Mouse (Mus musculus) MEL-GATA-1-ER (cell line): ENCODE measurements at regions not wholly inside any gene's neighbourhood (a gene's known extent, or its start where the extent isn't known, plus 50 kb on each side); places are given as distances from the start of the nearest gene placed in this dataset.
A peak's percentile ranks its signal among the peaks of the same experiment; 100 is the strongest.
"Not testable (repeated sequence)": the region's sequence is repeated elsewhere in the genome, so short reads cannot be mapped to it uniquely, and the experiment has no call there.

Experiments used
- DNase-seq: peaks from one replicate; pipeline ENCODE4 v3.0.0-alpha.2; 2012; ENCODE audit warnings: low read depth; ENCODE audit errors: extremely low read depth

- no peak for DNase-seq
Observed at GRCm38 (mm10) chr6:37692758-37693157, 162.8 kb downstream of the Akr1d1 start.

GRCm38 (mm10) chr6:37696074-37696473, 166.1 kb downstream of the Akr1d1 start:
- DNase-seq = no peak

- DNase-seq = no peak
Observed at GRCm38 (mm10) chr6:37703946-37704345, 166.7 kb upstream of the Trim24 start.

GRCm38 (mm10) chr6:37705733-37706145, 164.9 kb upstream of the Trim24 start:
- no peak for DNase-seq

- DNase-seq = not testable (repeated sequence)
Observed at GRCm38 (mm10) chr6:37707671-37708070, 162.9 kb upstream of the Trim24 start.

- DNase-seq = no peak
Observed at GRCm38 (mm10) chr6:37711766-37712165, 158.8 kb upstream of the Trim24 start.

GRCm38 (mm10) chr6:37713411-37713810, 157.2 kb upstream of the Trim24 start:
- DNase-seq = no peak

- no peak for DNase-seq
Observed at GRCm38 (mm10) chr6:37714223-37714928, 156.2 kb upstream of the Trim24 start.

- no peak for DNase-seq
Observed at GRCm38 (mm10) chr6:37721736-37722135, 148.9 kb upstream of the Trim24 start.

- peak; percentile 5 for DNase-seq
Observed at GRCm38 (mm10) chr6:37723337-37723736, 147.3 kb upstream of the Trim24 start.

- DNase-seq = no peak
Observed at GRCm38 (mm10) chr6:37724240-37724639, 146.4 kb upstream of the Trim24 start.

GRCm38 (mm10) chr6:37728621-37729020, 142.0 kb upstream of the Trim24 start:
- DNase-seq = no peak

GRCm38 (mm10) chr6:37729165-37729564, 141.4 kb upstream of the Trim24 start:
- DNase-seq = no peak

- DNase-seq = no peak
Observed at GRCm38 (mm10) chr6:37730500-37731239, 139.9 kb upstream of the Trim24 start.

- no peak for DNase-seq
Observed at GRCm38 (mm10) chr6:37732385-37732784, 138.2 kb upstream of the Trim24 start.

- DNase-seq = no peak
Observed at GRCm38 (mm10) chr6:37735288-37735961, 135.2 kb upstream of the Trim24 start.

- no peak for DNase-seq
Observed at GRCm38 (mm10) chr6:37735962-37736297, 134.7 kb upstream of the Trim24 start.

- DNase-seq = no peak
Observed at GRCm38 (mm10) chr6:37740982-37741889, 129.4 kb upstream of the Trim24 start.

GRCm38 (mm10) chr6:37741916-37742315, 128.7 kb upstream of the Trim24 start:
- not testable (repeated sequence) for DNase-seq

GRCm38 (mm10) chr6:37744679-37745078, 125.9 kb upstream of the Trim24 start:
- peak; percentile 26 for DNase-seq

GRCm38 (mm10) chr6:37745393-37746100, 125.1 kb upstream of the Trim24 start:
- no peak for DNase-seq
